Mouse (Mus musculus) subcutaneous adipose tissue, adult 2 months (tissue): ENCODE measurements around the gene Olfr165. TPM values are rescaled to one million over a fixed set of nuclear protein-coding genes. Genes with fewer than 3 reads are reported as not detected.

ENCODE experiments used
- polyA plus RNA-seq: library from polyadenylated mRNA; depleted of rRNA; stranded (reverse); fragments of >200 nt; gene quantifications from 2 replicates; pipeline ENCODE4 v1.2.3, GENCODE M21; 2012; ENCODE audit warnings: low replicate concordance; rRNA removed

Gene Olfr165
- polyA plus RNA-seq = not detected in 2 replicates

GRCm38 (mm10) chr16:19423034-19423433, at the start of gene Olfr165:
Gene Olfr165 (minus strand): TSS chr16:19423134.

Other genes with a start within 250 kb of the Olfr165 start
- not detected in 2 replicates for gene Olfr164, start 109.1 kb downstream of the Olfr165 start, polyA plus RNA-seq
- gene Olfr166, start 60.6 kb upstream of the Olfr165 start, polyA plus RNA-seq = not detected in 2 replicates
- not detected in 2 replicates for gene Olfr167, start 99.1 kb upstream of the Olfr165 start, polyA plus RNA-seq
- not detected in 2 replicates for gene Olfr168, start 112.4 kb upstream of the Olfr165 start, polyA plus RNA-seq
- not detected in 2 replicates for gene Olfr169, start 148.7 kb upstream of the Olfr165 start, polyA plus RNA-seq
- not detected in 2 replicates for gene Olfr170, start 188.7 kb upstream of the Olfr165 start, polyA plus RNA-seq
- not detected in 2 replicates for gene Olfr171, start 206.8 kb upstream of the Olfr165 start, polyA plus RNA-seq